Mouse (Mus musculus): ENCODE results near the gene Ranbp3l. TPM values are rescaled to one million over a fixed set of nuclear protein-coding genes. Genes with fewer than 3 reads are reported as not detected.

The Ranbp3l gene
- polyA plus RNA-seq, 1 experiment from 2014 or later: 4.8 TPM

DNA sequence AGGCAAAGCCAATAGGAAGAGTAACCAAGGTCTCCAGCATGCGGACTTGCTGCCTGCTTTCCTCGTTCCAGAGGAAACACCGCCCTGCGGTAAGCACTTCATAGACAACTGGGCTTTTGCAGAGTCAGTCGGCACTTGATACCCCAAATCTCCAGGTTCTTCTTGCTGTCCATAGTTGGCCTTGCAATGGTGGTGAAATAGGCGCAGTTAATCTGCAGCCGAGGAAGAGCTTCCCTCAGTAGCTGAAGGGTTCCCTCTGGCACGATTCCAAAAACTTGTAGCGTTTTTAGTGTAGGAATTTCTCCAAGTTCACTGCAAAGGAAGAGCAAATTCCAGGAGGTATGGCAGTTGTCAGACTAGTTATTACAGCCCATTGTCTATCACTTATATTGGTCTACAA lies 145.8 kb downstream of the Ranbp3l start:
- H3K27me3 ChIP-seq: no peaks in the 10 kb centered on the region
- peaks cover 65% of the 10 kb centered on the region for H3K36me3 ChIP-seq
- H3K9me3 ChIP-seq (replicated peaks): no peaks in the 10 kb centered on the region
- WGBS: 84% methylated on average over 9 of the region's 9 CpGs
- H3K4me1 ChIP-seq: no peaks in the 10 kb centered on the region
- H3K9ac ChIP-seq: no peak overlapping the region
- no peak overlapping the region for H3K4me2 ChIP-seq (replicated peaks)
- H3K4me3 ChIP-seq: no peak overlapping the region
- ATAC-seq (ENCODE audit: low FRiP score): no peak
- no peak overlapping the region for H3K27ac ChIP-seq

GRCm38 (mm10) chr15:9114131-9114530 lies 146.4 kb downstream of the Ranbp3l start:
- no peak for ATAC-seq (ENCODE audit: low FRiP score)
- no peaks in the 10 kb centered on the region for H3K4me1 ChIP-seq
- no peak overlapping the region for H3K4me3 ChIP-seq
- H3K4me2 ChIP-seq (replicated peaks): no peak overlapping the region
- 76% methylated on average over 4 of the region's 4 CpGs for WGBS
- no peaks in the 10 kb centered on the region for H3K9me3 ChIP-seq (replicated peaks)
- H3K9ac ChIP-seq: no peak overlapping the region
- no peak overlapping the region for H3K27ac ChIP-seq
- H3K36me3 ChIP-seq: peaks cover 71% of the 10 kb centered on the region
- H3K27me3 ChIP-seq: no peaks in the 10 kb centered on the region

- ATAC-seq (ENCODE audit: low FRiP score): no peak
- no peaks in the 10 kb centered on the region for H3K9me3 ChIP-seq (replicated peaks)
- H3K4me2 ChIP-seq (replicated peaks): no peak overlapping the region
- H3K27ac ChIP-seq: no peak overlapping the region
- no peak overlapping the region for H3K4me3 ChIP-seq
- no peaks in the 10 kb centered on the region for H3K4me1 ChIP-seq
- WGBS: 64% methylated on average over 5 of the region's 5 CpGs
- no peaks in the 10 kb centered on the region for H3K27me3 ChIP-seq
- H3K36me3 ChIP-seq: peaks cover 74% of the 10 kb centered on the region
- no peak overlapping the region for H3K9ac ChIP-seq
These were observed 146.8 kb downstream of the Ranbp3l start for GRCm38 (mm10) chr15:9114599-9114998.

Other genes starting within 250 kb of the Ranbp3l start
- gene Nadk2, start 103.3 kb downstream of the Ranbp3l start, polyA plus RNA-seq (2016; fragmentation: Nextera tagmentation; extraction: Ambion mirVana): 39.0 and 43.1 TPM in 2 replicates
- gene Lmbrd2, start 172.6 kb downstream of the Ranbp3l start, polyA plus RNA-seq (2016; fragmentation: Nextera tagmentation; extraction: Ambion mirVana): 3.0 and 3.4 TPM in 2 replicates
- 71.7 and 74.7 TPM in 2 replicates for gene Skp2, start 187.5 kb downstream of the Ranbp3l start, polyA plus RNA-seq (2016; fragmentation: Nextera tagmentation; extraction: Ambion mirVana)

All from hindbrain, embryonic 12.5 days (tissue).